Mouse (Mus musculus): ENCODE measurements around the gene Insl3.

The Insl3 gene

DNA sequence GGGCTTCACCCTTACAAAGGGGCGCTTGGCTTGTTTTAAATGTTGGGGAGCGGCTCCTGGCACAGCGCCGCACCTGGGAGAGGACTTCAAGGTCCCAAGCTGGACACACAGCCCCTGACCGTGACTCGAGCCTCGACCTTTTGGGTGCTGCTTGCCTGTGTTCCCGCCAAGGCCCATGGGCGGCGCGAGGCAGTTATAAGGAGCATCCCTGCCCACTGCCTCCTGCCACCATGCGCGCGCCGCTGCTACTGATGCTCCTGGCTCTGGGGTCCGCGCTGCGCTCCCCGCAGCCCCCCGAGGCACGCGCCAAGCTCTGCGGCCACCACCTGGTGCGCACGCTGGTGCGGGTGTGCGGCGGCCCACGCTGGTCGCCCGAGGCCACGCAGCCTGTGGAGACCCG is at the start of gene Insl3:
Gene Insl3, plus strand, starts transcription at position 187 of the 400 bp plus-strand sequence.
- no peak for DNase-seq

- no peak for DNase-seq
These were observed 49.7 kb upstream of the Insl3 start for GRCm38 (mm10) chr8:71639318-71639717.

- DNase-seq: no peak
These were observed 43.5 kb upstream of the Insl3 start for GRCm38 (mm10) chr8:71645510-71645909.

DNA sequence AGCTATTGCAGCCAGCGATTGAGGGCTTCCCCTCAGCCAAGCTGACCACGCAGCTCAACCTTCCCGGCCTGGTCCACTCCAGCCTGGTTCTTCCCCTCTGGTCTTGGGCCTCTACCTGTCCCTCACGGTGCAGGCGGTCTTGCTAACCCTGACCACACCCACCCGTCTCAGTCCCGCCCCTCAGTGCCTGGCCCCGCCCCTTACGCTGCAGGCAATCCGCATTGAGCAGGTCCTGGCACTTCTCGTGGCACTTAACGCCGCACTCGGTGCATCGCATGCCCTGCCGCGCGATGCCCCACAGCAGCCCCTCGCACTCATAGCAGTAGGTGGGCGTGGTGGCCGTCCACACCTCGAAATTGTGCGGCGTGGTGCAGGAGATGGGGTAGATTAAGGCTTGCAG is 34.4 kb upstream of the Insl3 start:
- DNase-seq: peak; percentile 80

DNA sequence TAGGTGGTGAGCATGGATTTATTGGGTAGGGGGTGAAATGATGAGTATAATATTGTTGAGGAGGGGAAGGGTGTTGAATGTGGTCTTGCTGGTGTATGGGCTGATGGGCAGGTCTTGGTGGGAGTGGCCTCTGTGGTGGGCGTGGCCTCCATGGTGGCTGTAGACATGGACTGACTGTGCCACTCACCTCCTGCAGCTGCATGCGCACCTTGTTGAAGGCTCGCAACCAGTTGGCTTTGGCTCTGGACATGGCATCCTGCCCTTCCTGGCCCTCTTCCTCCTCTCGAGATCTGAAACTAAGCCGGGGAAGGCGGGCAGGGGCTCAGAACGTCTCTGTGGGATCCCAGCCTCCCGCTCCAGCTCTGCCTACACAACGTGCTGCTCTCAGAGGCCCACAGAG is 31.2 kb upstream of the Insl3 start:
- DNase-seq: no peak

GRCm38 (mm10) chr8:71658515-71659049 is 30.4 kb upstream of the Insl3 start:
- no peak for DNase-seq

DNA sequence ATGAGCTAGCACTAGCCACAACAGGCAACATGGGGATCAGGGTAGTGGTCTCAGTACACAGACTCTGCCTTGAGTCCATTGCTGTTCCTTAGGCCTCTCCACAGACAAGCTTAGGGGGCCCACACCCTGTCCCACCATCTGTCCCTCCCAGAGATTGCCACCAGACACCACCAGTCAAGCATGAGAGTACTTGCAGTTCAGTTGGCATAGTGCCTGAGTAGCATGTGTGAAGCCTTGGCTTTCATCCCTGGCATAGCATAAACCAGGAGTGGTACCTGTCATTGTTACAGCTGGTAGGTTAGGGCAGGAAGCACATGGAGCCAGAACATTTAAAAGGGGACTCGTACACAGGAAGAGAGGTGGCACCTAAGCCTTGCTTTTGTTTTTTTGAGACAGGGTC is 29.3 kb upstream of the Insl3 start:
- no peak for DNase-seq

- peak; percentile 86 for DNase-seq
These were observed 28.5 kb upstream of the Insl3 start for GRCm38 (mm10) chr8:71660325-71661120.

DNA sequence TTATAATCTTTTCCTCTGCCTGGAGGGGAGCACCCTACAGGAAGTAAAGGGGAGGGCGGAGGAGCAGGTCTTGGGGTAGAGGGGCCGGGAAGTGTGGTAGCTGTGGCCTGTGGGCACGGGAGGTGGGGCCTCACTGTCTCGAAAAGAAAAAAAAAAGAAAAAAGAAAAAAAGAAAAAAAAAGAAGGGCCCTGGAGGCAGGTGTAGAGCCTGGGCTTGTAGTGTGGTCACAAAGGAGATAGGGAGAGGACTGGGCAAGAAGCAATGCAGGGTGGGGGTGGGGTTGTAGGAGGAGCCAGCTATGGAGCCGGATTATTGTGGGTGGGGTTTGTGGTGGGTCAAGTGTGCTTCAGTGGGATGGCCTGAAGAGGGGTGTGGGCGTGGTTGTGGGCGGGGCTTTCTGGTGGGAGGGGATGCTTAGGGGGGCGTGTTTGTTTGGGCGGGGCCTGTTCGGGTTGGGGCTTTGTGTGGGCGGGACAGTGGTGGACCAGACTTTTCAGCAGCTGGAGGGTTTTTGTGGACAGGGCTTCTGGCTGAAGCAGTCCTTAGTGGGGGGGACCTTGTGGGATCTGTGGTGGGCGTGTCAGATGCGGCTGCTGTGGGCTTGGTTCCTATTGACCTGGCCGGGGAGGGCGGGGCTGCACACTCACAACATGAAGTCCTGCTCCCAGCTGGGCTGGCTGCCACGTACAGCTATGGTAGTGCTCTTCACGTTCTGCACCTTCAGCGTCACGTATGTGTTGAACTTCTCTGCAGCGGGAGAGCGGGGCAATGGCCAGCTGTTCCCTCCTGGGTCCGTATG is 23.5 kb upstream of the Insl3 start:
- peak; percentile 87 for DNase-seq

DNA sequence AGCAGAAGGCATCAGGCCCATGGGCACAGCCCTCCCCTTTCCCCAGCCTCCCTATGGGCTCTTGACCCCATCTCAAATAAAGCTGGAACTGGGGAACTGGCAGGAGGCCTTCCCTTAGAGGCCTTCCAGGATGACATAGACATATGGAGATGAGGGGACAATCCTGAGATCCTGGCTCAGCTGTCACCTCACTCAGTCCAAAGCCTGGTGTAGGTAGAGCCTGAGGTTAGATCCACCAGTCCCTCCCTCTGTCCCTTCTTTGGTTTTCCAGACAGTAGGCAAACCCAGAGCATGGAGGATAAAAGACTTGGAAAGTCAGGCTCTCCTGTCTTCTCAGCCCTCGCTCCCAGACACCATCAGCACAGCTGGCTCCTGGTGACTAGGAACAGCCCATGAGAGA is 22.2 kb upstream of the Insl3 start:
- no peak for DNase-seq

DNA sequence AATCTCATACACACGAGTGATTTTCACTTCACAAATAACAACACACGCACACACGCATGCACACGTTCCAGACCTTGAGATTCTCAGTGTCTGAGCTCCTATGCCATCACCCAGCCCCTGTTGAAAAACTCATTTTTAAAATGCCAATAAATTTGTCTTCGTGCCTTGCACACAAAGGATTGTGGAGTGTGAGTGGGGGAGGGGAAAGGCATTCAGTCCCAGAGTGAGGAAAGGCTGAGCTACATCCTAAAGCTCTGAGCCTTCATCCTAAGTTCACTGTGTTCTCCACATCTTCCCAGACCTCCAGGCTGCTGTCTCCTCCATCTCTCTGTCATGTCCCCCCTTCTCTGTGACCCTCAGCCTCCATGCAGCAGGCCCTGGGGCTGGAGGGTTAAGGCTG is 21.8 kb upstream of the Insl3 start:
- no peak for DNase-seq

DNA sequence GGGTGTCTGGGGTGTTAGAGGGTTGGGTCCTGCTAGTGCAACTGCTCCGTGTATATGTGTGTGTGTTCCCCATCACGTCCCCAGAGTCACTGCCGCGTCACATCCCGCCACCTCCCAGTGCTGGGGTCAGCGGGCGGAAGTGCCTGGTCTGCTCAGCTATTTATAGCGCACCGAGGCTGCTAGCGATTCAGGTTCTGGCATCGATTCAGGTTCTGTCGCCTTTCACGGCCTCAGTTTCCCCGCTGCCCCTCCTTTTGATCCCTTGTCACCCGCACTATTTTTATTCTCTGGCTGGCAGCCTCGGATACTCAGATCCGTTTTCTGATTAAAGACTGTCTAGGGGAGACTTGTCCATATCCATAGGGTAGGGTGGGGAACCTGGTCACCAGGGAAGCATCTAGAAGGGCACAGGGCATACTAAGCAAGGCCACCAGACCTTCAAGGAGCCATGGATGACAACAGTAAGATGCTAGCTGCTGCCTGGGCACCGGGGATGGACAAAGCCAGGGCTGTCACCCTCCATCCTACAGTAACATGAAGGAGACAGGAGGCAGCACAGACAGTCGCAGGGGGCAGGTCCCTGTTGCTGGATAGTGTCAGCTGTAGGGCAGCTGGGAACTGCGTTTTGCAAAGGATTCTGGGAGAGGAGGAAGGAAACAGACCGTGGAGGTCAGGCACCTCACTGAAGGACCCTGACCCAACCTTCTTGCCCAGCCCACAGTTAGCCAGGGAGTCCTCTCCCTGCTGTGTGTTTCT is 20.6 kb upstream of the Insl3 start:
- peak; percentile 52 for DNase-seq

DNA sequence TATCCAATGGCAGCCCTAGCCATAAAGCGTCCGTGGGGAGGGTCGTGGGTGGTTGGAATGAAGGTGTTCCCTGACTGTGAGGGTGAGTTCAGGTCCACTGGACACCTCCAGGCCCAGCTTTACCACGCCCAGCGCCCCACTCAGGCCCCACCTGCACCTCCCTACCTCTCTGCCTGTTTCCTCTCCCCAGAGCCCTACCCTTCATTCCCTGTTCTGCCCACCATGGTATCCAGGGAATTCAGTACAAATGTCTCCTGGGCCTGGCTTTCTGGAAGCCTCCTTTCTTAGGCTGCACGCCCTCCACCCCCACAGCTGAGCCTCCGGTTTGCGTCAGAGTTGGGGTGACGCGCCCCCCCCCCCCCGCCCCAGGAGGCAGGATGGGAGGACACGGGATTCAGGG is 18.8 kb upstream of the Insl3 start:
- DNase-seq: no peak

DNA sequence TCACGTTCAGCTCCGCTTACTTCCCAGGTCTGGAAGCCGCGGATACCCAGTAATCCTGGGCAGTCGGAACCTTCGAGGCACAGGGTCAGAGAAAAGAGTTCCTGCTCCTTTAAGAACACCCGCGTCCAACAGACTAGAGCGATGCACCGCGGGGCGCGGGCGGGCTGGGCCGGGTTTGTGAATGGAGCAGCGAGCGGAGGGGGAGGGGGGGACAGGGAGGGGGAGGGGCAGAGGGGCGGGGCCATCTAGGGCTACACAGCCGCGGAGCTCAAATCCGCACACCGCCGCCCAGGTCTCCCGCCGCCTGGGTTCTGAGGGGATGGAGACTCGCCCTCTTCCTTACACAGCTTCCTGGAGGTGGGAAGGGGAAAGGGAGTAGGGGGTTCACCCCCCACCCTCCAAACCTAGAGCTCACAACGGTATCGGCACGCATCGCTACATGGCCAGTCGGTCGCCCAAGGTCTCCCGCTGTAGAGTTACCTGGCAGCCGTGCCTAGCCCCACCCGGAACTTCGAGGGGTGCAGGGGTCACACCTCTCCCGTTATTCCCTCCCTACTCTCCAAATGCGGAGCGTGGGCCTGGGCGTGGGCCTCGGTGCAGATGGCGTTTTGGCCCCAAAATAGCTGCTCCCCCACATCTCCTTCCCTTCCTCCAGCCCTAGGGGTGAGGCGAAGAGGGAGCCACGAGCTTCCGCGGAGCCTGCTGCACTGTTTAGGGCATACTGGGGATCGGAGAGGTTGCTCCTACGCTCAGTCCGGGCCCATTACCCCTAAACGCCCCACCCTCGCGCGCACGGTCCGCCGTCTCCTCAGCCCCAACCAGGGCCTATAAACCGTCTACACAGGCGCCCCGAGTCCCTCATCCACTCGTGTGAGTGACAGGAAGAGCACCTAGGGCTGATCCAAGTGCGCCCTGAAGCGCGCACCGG is 18.1 kb upstream of the Insl3 start:
- peak; percentile 71 for DNase-seq

- DNase-seq: peak; percentile 89
These were observed 17.5 kb upstream of the Insl3 start, which contains the start of gene Unc13a for GRCm38 (mm10) chr8:71671549-71671965. Gene Unc13a (minus strand): TSS chr8:71671757.

- DNase-seq: no peak
These were observed 16.8 kb upstream of the Insl3 start for GRCm38 (mm10) chr8:71672168-71672735.

DNA sequence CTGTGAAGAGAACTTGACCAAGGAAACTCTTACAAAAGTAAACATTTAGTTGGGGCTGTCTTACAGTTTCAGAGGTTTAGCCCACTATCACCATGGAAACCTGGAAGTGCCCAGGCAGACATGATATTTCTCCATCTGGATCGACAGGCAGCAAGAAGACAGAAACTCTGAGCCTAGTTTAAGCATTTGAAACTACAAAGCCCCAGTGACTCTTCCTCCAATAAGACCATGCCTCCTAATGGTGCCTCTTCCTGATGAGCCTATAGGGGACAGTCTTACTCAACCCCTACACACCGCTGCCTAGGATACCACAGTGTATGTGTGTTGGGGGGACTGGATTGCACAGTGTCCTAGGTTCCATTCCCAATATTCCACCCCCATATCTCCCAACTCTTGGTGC is 14.9 kb upstream of the Insl3 start:
- no peak for DNase-seq

GRCm38 (mm10) chr8:71675456-71676019 is 13.5 kb upstream of the Insl3 start:
- DNase-seq: no peak

DNA sequence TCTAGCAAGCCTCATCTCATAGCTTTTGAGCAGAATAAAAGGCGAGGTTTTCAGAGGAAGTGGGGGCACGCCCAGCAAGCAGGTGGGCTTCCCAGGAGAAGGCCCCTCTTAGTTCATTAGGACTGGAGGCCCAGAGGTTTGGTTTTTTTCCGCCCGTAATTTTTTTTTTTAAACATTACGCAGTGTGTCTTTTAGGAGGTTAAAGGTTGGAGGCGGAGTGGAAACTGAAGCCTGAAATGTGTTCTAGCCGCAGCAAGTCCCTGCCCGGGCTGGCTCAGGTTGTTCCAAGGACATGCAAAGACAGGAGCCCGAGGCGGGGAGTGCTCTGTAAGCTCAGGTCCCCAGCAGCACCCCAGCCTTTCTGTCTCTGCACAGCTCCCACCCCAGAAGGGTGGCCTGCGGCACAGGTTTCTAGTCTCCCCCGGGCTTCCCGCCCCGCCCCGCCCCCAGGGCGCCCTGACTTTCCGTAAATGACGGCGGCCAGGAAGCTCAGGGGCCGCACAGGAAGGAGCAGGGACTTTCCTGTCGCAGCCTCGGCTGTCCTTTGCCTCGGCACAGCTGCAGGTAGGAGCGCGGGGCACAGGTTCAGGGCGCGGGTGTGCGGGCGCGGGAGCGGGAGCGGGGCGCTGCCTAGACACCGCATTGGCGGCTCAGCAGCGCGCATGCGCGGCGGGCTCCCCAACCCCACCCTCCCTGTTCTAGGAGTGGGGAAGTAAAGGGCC is 12.8 kb upstream of the Insl3 start, which contains the start of gene Jak3:
Gene Jak3, plus strand, starts transcription at position 277 of the 722 bp plus-strand sequence.
- peak; percentile 87 for DNase-seq

DNA sequence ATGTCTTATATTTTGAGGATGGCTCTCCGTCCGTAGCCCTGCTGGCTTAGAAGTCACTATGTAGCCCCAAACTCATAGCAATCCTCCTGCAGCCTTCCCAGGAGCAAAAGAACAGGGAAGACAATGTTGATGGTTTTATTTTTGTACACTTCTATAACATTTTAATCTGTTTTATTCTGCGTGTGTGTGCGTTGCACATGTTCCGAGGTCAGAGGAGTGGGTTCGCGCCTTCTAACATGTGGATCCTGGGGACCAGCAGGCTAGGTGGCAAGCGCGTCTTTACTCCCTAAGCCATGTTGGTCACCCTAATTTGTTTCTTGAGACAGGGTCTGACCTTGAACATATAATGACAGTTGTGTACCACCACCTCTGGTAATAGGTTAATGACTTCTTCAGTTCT is 12.2 kb upstream of the Insl3 start:
- DNase-seq: no peak
